Mouse (Mus musculus): ENCODE measurements around the gene Tmem259. TPM values are rescaled to one million over a fixed set of nuclear protein-coding genes. Genes with fewer than 3 reads are reported as not detected.

Gene Tmem259
- 11.8 and 13.1 TPM in 2 replicates for polyA plus RNA-seq (2016; fragmentation: Nextera tagmentation; extraction: Ambion mirVana)

GRCm38 (mm10) chr10:79984195-79984816 lies at the start of gene Tmem259:
Tmem259 (minus strand) TSS chr10:79984330.
- Histone ChIP-seq H3K27me3 (ENCODE audit: insufficient read depth, poor library complexity, severe bottlenecking) (peaks cover 33% of the 10 kb centered on the region), H3K4me1 (replicated peaks) (peaks cover 71% of the 10 kb centered on the region), H3K27ac (peak within 1 kb of the TSS; percentile 93), H3K36me3 (peaks cover 27% of the 10 kb centered on the region), H3K9me3 (no peaks in the 10 kb centered on the region), H3K4me3 (peak within 1 kb of the TSS; percentile 78)
- WGBS = under 1% methylated on average over 49 of the region's 49 CpGs
- DNase-seq (ENCODE audit: low spot score) = peak; percentile 85

- H3K27ac ChIP-seq = peak overlapping the region; percentile 35; the same call in 1 of the 2 replicates
- no peak for DNase-seq (ENCODE audit: low spot score)
- H3K4me3 ChIP-seq = no peak overlapping the region
- no peaks in the 10 kb centered on the region for H3K9me3 ChIP-seq
- 74% methylated on average over 5 of the region's 5 CpGs for WGBS
- H3K27me3 ChIP-seq (ENCODE audit: insufficient read depth, poor library complexity, severe bottlenecking) = no peaks in the 10 kb centered on the region
- H3K36me3 ChIP-seq = peaks cover 44% of the 10 kb centered on the region
- H3K4me1 ChIP-seq (replicated peaks) = peaks cover 33% of the 10 kb centered on the region
These were observed 48.8 kb upstream of the Tmem259 start for GRCm38 (mm10) chr10:80032799-80033480.

GRCm38 (mm10) chr10:80030736-80031135 lies 46.6 kb upstream of the Tmem259 start:
- Histone ChIP-seq H3K27ac (peak overlapping the region; percentile 23), H3K27me3 (ENCODE audit: insufficient read depth, poor library complexity, severe bottlenecking) (no peaks in the 10 kb centered on the region), H3K36me3 (peaks cover 22% of the 10 kb centered on the region), H3K4me1 (replicated peaks) (peaks cover 31% of the 10 kb centered on the region), H3K9me3 (no peaks in the 10 kb centered on the region), H3K4me3 (0 out of 2 replicates have a peak overlapping the region, but pooled peaks have one; percentile 4)
- WGBS = 86% methylated on average over 17 of the region's 17 CpGs
- no peak for DNase-seq (ENCODE audit: low spot score)

DNA sequence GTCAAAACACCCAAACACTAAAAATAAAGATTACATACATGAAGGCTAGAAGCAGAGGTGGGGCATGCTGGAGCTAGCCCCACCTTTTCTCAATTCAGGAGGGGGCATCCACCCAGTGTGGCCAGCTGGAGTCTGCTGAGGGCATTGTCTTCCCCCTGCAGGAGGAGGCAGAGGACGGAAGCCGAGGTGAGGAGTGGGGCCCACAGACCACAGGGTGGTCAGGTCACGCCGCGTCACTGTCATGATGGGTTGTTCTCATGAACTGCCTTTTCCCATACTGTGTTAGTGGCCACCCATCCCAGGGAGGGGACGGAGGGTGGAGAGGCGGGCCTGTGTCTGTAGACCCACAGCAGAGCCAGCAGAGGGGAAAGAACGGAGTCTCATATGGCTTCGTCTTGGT lies 46.1 kb upstream of the Tmem259 start:
- H3K36me3 ChIP-seq = peaks cover 17% of the 10 kb centered on the region
- H3K4me1 ChIP-seq (replicated peaks) = peaks cover 34% of the 10 kb centered on the region
- WGBS = 81% methylated on average over 9 of the region's 9 CpGs
- H3K4me3 ChIP-seq = peak overlapping the region; percentile 0; the same call in 1 of the 2 replicates
- no peaks in the 10 kb centered on the region for H3K27me3 ChIP-seq (ENCODE audit: insufficient read depth, poor library complexity, severe bottlenecking)
- no peak for DNase-seq (ENCODE audit: low spot score)
- H3K9me3 ChIP-seq = no peaks in the 10 kb centered on the region
- H3K27ac ChIP-seq = peak overlapping the region; percentile 23; the same call in 1 of the 2 replicates

DNA sequence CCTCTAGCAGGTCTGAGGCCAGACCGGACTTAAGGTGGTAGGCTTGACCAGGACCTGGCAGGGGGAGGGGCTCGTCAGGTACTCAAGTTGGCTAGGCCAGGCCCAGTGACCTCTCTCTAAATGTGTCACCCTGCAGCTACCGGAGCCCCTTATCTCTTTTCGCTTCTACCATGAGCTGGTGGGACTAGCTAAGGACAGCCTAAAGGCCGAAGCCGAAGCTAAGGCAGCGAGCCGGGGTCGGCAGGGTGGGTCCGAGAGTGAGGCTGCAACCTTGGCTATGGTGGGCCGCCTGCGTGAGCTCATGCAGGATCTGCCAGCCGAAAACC lies 44.4 kb upstream of the Tmem259 start:
- Histone ChIP-seq H3K4me1 (replicated peaks) (peaks cover 32% of the 10 kb centered on the region), H3K27me3 (ENCODE audit: insufficient read depth, poor library complexity, severe bottlenecking) (no peaks in the 10 kb centered on the region), H3K9me3 (no peaks in the 10 kb centered on the region), H3K4me3 (no peak overlapping the region), H3K27ac (no peak overlapping the region), H3K36me3 (peaks cover 6% of the 10 kb centered on the region)
- 93% methylated on average over 13 of the region's 13 CpGs for WGBS
- DNase-seq (ENCODE audit: low spot score) = no peak

DNA sequence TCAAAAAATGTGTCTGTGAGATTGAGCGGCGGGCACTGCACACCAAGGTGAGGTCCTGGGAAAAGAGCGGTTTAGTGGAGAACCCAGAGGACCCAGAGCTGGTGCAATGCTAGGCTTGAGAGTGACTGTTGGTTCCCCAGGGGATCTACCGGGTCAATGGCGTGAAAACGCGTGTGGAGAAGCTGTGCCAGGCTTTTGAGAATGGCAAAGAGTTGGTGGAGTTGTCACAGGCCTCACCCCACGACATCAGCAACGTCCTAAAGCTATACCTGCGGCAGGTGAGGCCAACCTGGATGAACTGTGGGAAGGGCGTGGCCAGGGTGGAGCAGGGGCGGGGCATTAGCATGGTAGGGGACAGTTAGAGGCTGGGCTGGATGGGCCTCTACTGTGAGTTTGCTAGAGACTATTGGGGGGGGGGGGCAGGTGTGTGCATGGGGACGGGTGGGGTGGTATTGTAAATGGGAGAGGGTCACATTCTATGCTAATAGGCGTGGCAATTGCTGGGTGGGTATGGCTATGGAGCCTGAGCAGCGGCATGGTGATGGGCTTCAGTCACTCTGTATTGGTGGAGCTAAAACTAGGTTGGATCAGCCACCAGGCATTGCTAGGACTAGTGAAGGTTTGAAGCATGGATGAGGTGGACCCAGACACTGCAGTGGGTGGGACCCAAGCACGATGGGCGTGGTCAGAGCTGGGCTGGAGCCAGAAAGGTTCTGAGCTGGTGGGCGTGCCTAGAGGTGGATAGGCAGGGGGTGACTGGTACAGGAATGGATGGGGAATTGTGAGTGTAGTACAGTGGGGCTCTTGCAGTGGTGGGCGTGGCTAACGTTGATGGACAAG lies 43.8 kb upstream of the Tmem259 start:
- 71% methylated on average over 20 of the region's 20 CpGs for WGBS
- no peak for DNase-seq (ENCODE audit: low spot score)
- peaks cover 8% of the 10 kb centered on the region for H3K36me3 ChIP-seq
- H3K27me3 ChIP-seq (ENCODE audit: insufficient read depth, poor library complexity, severe bottlenecking) = no peaks in the 10 kb centered on the region
- H3K27ac ChIP-seq = no peak overlapping the region
- H3K9me3 ChIP-seq = no peaks in the 10 kb centered on the region
- H3K4me1 ChIP-seq (replicated peaks) = peaks cover 32% of the 10 kb centered on the region
- H3K4me3 ChIP-seq = no peak overlapping the region

- no peak for DNase-seq (ENCODE audit: low spot score)
- 68% methylated on average over 12 of the region's 12 CpGs for WGBS
- peaks cover 3% of the 10 kb centered on the region; the same call in 1 of the 2 replicates for H3K27me3 ChIP-seq (ENCODE audit: insufficient read depth, poor library complexity, severe bottlenecking)
- H3K4me3 ChIP-seq = no peak overlapping the region
- H3K4me1 ChIP-seq (replicated peaks) = peaks cover 35% of the 10 kb centered on the region
- no peak overlapping the region for H3K27ac ChIP-seq
- no peaks in the 10 kb centered on the region for H3K9me3 ChIP-seq
- H3K36me3 ChIP-seq = peaks cover 14% of the 10 kb centered on the region
These were observed 41.8 kb upstream of the Tmem259 start for GRCm38 (mm10) chr10:80025889-80026288.

GRCm38 (mm10) chr10:80025463-80025862 lies 41.3 kb upstream of the Tmem259 start:
- H3K27me3 ChIP-seq (ENCODE audit: insufficient read depth, poor library complexity, severe bottlenecking) = peaks cover 7% of the 10 kb centered on the region
- H3K9me3 ChIP-seq = no peaks in the 10 kb centered on the region
- DNase-seq (ENCODE audit: low spot score) = no peak
- H3K27ac ChIP-seq = no peak overlapping the region
- WGBS = 75% methylated on average over 10 of the region's 10 CpGs
- peaks cover 35% of the 10 kb centered on the region for H3K4me1 ChIP-seq (replicated peaks)
- H3K36me3 ChIP-seq = peaks cover 11% of the 10 kb centered on the region; the same call in 1 of the 2 replicates
- no peak overlapping the region for H3K4me3 ChIP-seq

- H3K4me1 ChIP-seq (replicated peaks) = peaks cover 35% of the 10 kb centered on the region
These were observed 40.9 kb upstream of the Tmem259 start for GRCm38 (mm10) chr10:80025044-80025347.

DNA sequence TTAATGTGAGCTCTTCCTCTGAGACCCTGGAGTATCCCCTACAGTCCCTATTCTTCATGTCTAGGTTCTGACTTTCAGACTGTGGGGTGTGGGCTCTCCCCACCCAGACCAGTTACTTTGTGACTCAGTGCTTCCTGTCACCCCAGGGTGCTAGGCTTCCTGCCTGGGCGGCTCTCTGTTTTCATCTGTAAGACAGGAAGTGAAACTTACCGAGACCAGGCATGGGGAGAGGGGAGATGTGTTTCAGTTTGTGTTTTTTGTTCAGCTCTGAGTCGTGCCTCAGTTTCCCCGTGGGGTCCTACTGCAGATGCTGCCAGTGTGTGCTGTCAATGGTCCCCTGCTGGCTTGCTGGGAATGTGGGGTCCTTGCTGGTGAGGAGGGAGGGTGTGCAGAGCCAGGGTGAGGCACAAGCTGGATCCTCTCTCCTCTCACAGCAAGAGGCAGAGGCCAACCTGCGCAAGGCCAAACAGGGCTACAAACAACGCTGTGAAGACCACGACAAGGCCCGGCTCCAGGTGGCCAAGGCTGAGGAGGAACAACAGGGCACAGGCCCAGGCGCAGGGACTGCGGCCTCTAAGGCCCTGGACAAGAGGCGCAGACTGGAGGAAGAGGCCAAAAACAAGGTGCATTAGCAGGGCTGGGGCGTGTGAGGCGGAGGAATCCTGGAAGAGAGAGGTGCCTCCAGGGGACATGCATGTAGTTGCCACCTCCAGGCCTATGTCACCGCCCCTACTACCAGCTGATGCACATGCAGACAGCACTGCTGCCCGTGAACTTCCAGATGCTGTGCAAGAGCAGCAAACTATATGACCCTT lies 40.3 kb upstream of the Tmem259 start:
- DNase-seq (ENCODE audit: low spot score) = no peak
- H3K4me1 ChIP-seq (replicated peaks) = peaks cover 41% of the 10 kb centered on the region
- H3K27me3 ChIP-seq (ENCODE audit: insufficient read depth, poor library complexity, severe bottlenecking) = peaks cover 18% of the 10 kb centered on the region
- no peaks in the 10 kb centered on the region for H3K9me3 ChIP-seq
- H3K4me3 ChIP-seq = peak overlapping the region; percentile 14; the same call in 1 of the 2 replicates
- peak overlapping the region; percentile 13; the same call in 1 of the 2 replicates for H3K27ac ChIP-seq
- WGBS = 79% methylated on average over 15 of the region's 15 CpGs
- peaks cover 11% of the 10 kb centered on the region; the same call in 1 of the 2 replicates for H3K36me3 ChIP-seq

More at GRCm38 (mm10) chr10:80025044-80025347, 40.9 kb upstream of the Tmem259 start:
- H3K9me3 ChIP-seq = no peaks in the 10 kb centered on the region
- 65% methylated on average over 4 of the region's 4 CpGs for WGBS
- H3K36me3 ChIP-seq = peaks cover 11% of the 10 kb centered on the region; the same call in 1 of the 2 replicates
- no peak for DNase-seq (ENCODE audit: low spot score)
- H3K27me3 ChIP-seq (ENCODE audit: insufficient read depth, poor library complexity, severe bottlenecking) = peaks cover 12% of the 10 kb centered on the region
- no peak overlapping the region for H3K27ac ChIP-seq
- no peak overlapping the region for H3K4me3 ChIP-seq

GRCm38 (mm10) chr10:80023758-80024157 lies 39.6 kb upstream of the Tmem259 start:
- peaks cover 11% of the 10 kb centered on the region; the same call in 1 of the 2 replicates for H3K36me3 ChIP-seq
- H3K9me3 ChIP-seq = no peaks in the 10 kb centered on the region
- H3K4me3 ChIP-seq = no peak overlapping the region
- no peak for DNase-seq (ENCODE audit: low spot score)
- peaks cover 48% of the 10 kb centered on the region for H3K4me1 ChIP-seq (replicated peaks)
- no peak overlapping the region for H3K27ac ChIP-seq
- 89% methylated on average over 5 of the region's 5 CpGs for WGBS
- peaks cover 25% of the 10 kb centered on the region for H3K27me3 ChIP-seq (ENCODE audit: insufficient read depth, poor library complexity, severe bottlenecking)

DNA sequence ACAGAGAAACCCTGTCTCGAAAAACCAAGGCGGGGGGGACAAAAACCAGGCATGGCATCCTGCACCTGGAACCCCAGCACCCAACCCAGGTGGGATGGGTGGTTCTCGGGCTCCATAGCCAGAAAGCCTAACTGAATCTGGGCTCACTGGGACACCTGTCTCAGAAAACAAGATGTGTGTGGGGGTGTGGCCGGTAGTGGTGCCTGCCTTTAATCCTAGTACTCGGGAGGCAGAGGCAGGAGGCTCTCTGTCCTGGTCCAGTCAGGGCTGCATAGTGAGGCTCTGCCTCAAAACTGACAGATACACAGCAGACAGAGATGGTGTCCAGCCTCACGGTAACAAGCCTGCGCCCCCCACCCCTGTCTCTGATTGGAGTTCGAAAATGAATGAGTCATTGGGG lies 38.7 kb upstream of the Tmem259 start:
- 95% methylated on average over 8 of the region's 8 CpGs for WGBS
- Histone ChIP-seq H3K4me1 (replicated peaks) (peaks cover 47% of the 10 kb centered on the region), H3K9me3 (no peaks in the 10 kb centered on the region), H3K36me3 (peaks cover 11% of the 10 kb centered on the region; the same call in 1 of the 2 replicates), H3K27ac (no peak overlapping the region), H3K27me3 (ENCODE audit: insufficient read depth, poor library complexity, severe bottlenecking) (peaks cover 31% of the 10 kb centered on the region), H3K4me3 (no peak overlapping the region)
- no peak for DNase-seq (ENCODE audit: low spot score)
